Mouse (Mus musculus) layer of hippocampus, adult 2 months (tissue): ENCODE measurements around the gene Col15a1. TPM values are rescaled to one million over a fixed set of nuclear protein-coding genes. Genes with fewer than 3 reads are reported as not detected.

Source experiments
- DNase-seq, 2 experiments: peaks; one replicate each; pipeline ENCODE4 v3.0.0; 2022; ENCODE audit warnings: low spot score in 2 of 2
- H3K27ac ChIP-seq: fragments of 200-600 bp; 2 replicates; pipeline ENCODE4 v1.8.1; 2022
- H3K4me3 ChIP-seq: fragments of 200-600 bp; 2 replicates; pipeline ENCODE4 v1.8.1; 2022; ENCODE audit warnings: mild to moderate bottlenecking
- CTCF ChIP-seq: fragments of 200-600 bp; conservative IDR thresholded peaks from 2 replicates; pipeline ENCODE4 v1.8.1; 2022; ENCODE audit warnings: antibody characterized with exemption, mild to moderate bottlenecking, moderate library complexity
- total RNA-seq, 2 experiments: library from RNA; stranded (reverse); gene quantifications; 2 replicates each; pipeline ENCODE4 v1.2.3; 2021

Gene Col15a1
- total RNA-seq, 2 experiments from 2014 or later: 6.8 to 7.0 TPM

DNA sequence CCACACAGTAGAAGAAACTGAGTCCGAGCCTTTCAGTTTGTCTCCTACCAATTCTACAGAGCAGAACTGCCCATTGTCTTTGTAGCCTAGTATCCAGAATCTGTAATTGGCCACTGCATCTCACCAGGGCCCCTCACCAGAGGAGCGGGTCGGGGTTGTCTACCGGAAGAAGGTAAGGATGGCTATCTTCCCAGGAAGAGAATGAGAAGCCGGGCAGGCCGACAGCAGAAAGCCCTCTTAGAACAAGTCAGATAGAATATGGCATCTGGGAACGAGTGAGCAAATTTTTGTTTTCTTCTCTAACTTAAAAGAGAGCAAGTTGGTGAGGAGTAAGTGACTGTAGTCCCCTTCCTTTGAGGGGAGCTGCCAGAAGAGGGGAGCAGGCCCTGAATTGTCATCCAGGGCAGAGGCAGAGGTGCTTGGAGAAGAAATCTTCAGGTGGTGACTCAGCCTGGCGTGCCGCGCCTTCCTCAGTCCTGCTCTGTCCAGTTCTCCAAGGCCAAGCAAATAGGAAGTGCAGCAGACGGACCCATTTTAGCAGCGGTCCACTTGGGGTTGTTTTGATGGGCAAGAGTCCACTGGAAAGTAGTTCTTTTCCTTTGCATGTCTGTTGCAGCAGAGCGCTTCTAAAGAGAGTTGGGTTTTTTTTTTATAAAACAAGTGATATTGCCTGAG is 122.6 kb downstream of the Col15a1 start:
- Histone ChIP-seq H3K27ac (no peak overlapping the region), H3K4me3 (no peak overlapping the region)
- DNase-seq: no peak
- no peak for TF ChIP-seq CTCF

DNA sequence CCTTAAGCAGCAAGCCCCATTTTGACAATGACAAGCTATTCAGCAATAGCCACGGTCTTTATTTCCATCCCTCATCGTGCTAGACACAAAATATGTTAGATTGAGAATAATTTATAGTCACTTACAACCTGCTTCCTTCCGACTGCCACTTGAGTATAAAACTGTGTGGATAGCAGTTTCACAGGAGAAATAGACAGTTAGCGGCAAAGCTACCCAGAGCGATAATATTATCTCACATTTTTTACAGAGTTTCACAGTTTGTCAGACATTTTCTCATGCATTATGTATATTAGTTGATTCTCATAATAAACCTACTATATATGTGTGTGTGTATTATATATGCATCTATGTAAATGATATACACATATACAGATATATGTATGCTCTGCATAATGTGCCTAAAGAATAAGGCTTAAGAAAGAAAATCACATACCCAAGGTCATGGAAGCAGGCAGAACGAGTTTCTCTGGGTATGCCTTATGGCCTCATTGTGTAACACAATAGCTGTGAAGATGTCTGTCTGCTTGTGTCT is 124.9 kb downstream of the Col15a1 start:
- H3K27ac ChIP-seq: no peak overlapping the region
- DNase-seq: no peak
- no peak for TF ChIP-seq CTCF
- H3K4me3 ChIP-seq: no peak overlapping the region

- no peak for DNase-seq
- TF ChIP-seq CTCF: no peak
- Histone ChIP-seq H3K27ac (no peak overlapping the region), H3K4me3 (no peak overlapping the region)
Observed at GRCm38 (mm10) chr4:47333541-47333940, 125.6 kb downstream of the Col15a1 start.

GRCm38 (mm10) chr4:47336941-47337600 is 129.1 kb downstream of the Col15a1 start:
- no peak overlapping the region for H3K27ac ChIP-seq
- DNase-seq: no peak
- no peak overlapping the region for H3K4me3 ChIP-seq
- no peak for TF ChIP-seq CTCF

- Histone ChIP-seq H3K27ac (0 out of 2 replicates have a peak overlapping the region, but pooled peaks have one; percentile 23), H3K4me3 (no peak overlapping the region)
- no peak for DNase-seq
- TF ChIP-seq CTCF: no peak
Observed at GRCm38 (mm10) chr4:47342632-47343031, 134.7 kb downstream of the Col15a1 start.

DNA sequence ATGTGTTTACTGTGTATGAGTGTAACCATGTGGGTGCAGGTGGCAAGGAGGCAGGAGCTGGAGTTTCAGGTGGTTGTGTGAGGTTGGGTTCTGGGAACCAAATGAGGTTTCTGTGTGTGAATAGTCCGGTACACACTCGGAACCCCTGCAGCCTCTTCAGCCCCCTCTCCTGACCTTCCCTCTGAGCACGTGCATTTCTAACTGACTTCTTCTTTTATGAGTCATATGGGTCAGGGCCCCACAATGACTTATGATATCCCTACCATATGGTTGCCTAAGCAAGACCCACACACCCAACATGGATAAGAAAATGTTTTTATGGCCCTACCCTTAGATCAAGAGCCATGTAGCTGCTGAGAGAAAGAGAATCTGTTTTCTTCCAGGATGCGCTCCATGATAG is 139.1 kb downstream of the Col15a1 start:
- Histone ChIP-seq H3K4me3 (no peak overlapping the region), H3K27ac (no peak overlapping the region)
- no peak for DNase-seq
- TF ChIP-seq CTCF: no peak

GRCm38 (mm10) chr4:47349759-47350158 is 141.8 kb downstream of the Col15a1 start:
- Histone ChIP-seq H3K4me3 (no peak overlapping the region), H3K27ac (no peak overlapping the region)
- no peak for DNase-seq
- no peak for TF ChIP-seq CTCF

DNA sequence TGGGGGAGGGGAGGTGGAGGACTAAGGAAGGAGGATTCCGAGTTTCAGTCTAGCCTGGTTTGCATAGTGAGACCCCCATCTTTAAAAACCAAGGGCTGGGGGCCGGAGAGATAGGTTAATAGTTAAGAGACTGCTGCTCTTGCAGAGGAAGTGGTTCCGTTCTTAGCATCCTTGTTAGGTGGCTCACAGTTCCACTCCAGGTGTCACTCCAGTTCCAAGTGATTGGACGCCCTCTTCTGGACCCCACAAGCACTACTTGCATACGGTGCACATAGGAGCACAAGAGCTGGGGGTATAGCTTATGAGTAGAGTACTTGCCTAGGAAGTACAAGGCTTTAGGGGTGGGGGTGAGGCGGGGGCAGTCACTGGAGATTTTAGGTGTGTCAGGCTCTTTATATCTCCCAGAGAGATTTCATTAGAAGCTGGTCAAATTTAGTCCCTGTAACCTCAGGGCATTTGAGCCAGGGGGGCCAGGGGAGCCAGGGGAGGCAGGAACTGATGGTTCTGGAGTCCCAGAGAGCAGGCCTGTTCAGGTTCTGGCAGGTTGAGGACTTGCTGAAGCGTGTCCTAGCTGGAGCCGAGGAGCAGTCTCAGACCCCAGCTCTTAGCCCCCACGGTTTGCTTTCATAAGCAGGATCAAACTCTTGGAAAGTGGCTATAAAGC is 143.6 kb downstream of the Col15a1 start:
- TF ChIP-seq CTCF: peak; percentile 62
- Histone ChIP-seq H3K4me3 (no peak overlapping the region), H3K27ac (peak overlapping the region; percentile 90)
- DNase-seq: peak in 1 of 2 experiments; percentile 14

- H3K4me3 ChIP-seq: peak overlapping the region; percentile 74
- H3K27ac ChIP-seq: peak overlapping the region; percentile 90
- DNase-seq: peak; percentile 65 to 84
- TF ChIP-seq CTCF: no peak
Observed at GRCm38 (mm10) chr4:47352061-47352661, 144.2 kb downstream of the Col15a1 start.

DNA sequence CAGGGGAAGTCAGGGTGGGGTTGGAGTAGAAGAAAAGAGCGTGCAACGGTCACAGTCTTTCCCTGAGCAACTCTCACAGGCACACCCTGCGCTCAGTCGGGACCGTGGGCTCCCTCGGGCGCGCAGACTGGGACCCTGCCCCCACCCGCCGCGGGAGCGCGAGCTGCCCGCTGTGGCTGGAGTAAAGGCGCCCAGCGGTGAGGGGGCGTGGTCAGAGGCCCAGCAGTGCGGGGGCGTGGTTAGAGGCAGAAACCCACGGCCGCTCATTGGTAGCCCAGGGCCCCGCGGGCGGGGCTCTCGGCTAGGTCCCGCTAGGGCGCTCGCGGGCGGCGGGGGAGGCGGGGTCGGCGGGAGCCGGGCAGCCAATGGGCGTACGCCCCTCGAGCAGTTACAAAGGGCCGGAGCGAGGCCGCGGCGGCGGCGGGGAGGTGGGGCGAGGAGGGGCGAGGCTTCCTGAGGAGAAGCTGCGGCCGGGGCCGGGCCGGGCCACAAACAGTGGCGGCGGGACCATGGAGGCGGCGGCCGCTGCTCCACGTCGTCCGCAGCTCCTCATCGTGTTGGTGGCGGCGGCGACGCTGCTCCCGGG is 144.9 kb downstream of the Col15a1 start, which contains the start of gene Tgfbr1:
Gene Tgfbr1, plus strand, starts transcription at position 420 of the 586 bp plus-strand sequence.
- peak; percentile 94 for DNase-seq
- H3K4me3 ChIP-seq: peak within 1 kb of the TSS; percentile 74
- H3K27ac ChIP-seq: peak within 1 kb of the TSS; percentile 90
- TF ChIP-seq CTCF: no peak

- no peak for TF ChIP-seq CTCF
- Histone ChIP-seq H3K27ac (peak overlapping the region; percentile 90), H3K4me3 (peak overlapping the region; percentile 74)
- peak in 1 of 2 experiments; percentile 25 for DNase-seq
Observed at GRCm38 (mm10) chr4:47353416-47354111, 145.6 kb downstream of the Col15a1 start.

DNA sequence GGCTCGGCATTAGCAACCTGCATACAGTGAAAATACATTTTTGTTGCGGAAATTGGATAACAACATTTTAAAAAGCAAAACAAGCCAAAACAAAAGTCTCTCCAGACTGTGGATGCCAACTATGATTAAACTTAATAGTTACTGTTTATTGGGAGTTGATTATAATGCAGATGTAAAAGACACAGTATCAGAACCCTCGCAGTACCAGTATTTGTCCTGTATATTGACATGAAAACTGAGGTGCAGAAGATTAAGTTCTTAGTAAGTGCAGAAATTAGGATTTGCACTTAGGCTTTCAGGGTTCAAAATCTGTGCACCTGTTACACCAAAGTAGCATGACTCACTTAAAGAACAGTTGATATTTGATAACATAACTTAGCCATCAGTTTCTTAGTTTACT is 146.3 kb downstream of the Col15a1 start:
- no peak for TF ChIP-seq CTCF
- Histone ChIP-seq H3K4me3 (peak overlapping the region; percentile 74), H3K27ac (peak overlapping the region; percentile 90; the same call in 1 of the 2 replicates)
- no peak for DNase-seq
